Mouse (Mus musculus) neural tube, embryonic 13.5 days (tissue): ENCODE measurements around the gene Mob1b. TPM values are rescaled to one million over a fixed set of nuclear protein-coding genes. Genes with fewer than 3 reads are reported as not detected.
"Not testable (repeated sequence)": the region's sequence is repeated elsewhere in the genome, so short reads cannot be mapped to it uniquely, and the experiment has no call there.

ENCODE experiments used
- ATAC-seq: fragments of 200-750 bp; cut with Nextera tagmentation; 2 replicates; pipeline ENCODE4 v1.8.0; 2017; ENCODE audit warnings: low read depth, mild to moderate bottlenecking, moderate TSS enrichment, moderate library complexity
- H3K27ac ChIP-seq: fragments of 300-500 bp; sonication (generic); replicated peaks from 2 replicates; pipeline ENCODE4 v1.5.1; 2015; ENCODE audit warnings: moderate library complexity, mild to moderate bottlenecking, inconsistent platforms
- H3K27me3 ChIP-seq: fragments of 300-500 bp; sonication (generic); 2 replicates; pipeline ENCODE4 v1.6.1; 2015; ENCODE audit warnings: mild to moderate bottlenecking, inconsistent platforms
- H3K36me3 ChIP-seq: fragments of 300-500 bp; sonication (generic); 2 replicates; pipeline ENCODE4 v1.6.1; 2015; ENCODE audit warnings: mild to moderate bottlenecking, inconsistent platforms
- H3K4me1 ChIP-seq: fragments of 300-500 bp; sonication (generic); replicated peaks from 2 replicates; pipeline ENCODE4 v1.6.1; 2015; ENCODE audit warnings: inconsistent platforms
- H3K4me2 ChIP-seq: fragments of 300-500 bp; sonication (generic); 2 replicates; pipeline ENCODE4 v1.6.1; 2015; ENCODE audit warnings: inconsistent platforms, mild to moderate bottlenecking, moderate library complexity
- H3K4me3 ChIP-seq: fragments of 300-500 bp; sonication (generic); 2 replicates; pipeline ENCODE4 v1.5.1; 2015; ENCODE audit warnings: mild to moderate bottlenecking, inconsistent platforms
- H3K9ac ChIP-seq: fragments of 300-500 bp; sonication (generic); 2 replicates; pipeline ENCODE4 v1.6.1; 2015; ENCODE audit warnings: moderate library complexity, mild to moderate bottlenecking, inconsistent platforms
- H3K9me3 ChIP-seq: fragments of 300-500 bp; sonication (generic); 2 replicates; pipeline ENCODE4 v1.6.1; 2016; ENCODE audit warnings: inconsistent platforms
- WGBS: fragments of 180-500 bp; shearing (Covaris S2); methylation state at CpG from one replicate; pipeline ENCODE4 v1.1.7; 2015; 5-methylcytosine and 5-hydroxymethylcytosine counted together
- polyA plus RNA-seq: library from polyadenylated mRNA; unstranded; fragments of >200 nt; fragmentation: Nextera tagmentation; extraction: Ambion mirVana; gene quantifications from 2 replicates; pipeline ENCODE4 v1.2.1, GENCODE M21; 2015

Gene Mob1b
- polyA plus RNA-seq, 1 experiment from 2014 or later: 9.8 TPM

DNA sequence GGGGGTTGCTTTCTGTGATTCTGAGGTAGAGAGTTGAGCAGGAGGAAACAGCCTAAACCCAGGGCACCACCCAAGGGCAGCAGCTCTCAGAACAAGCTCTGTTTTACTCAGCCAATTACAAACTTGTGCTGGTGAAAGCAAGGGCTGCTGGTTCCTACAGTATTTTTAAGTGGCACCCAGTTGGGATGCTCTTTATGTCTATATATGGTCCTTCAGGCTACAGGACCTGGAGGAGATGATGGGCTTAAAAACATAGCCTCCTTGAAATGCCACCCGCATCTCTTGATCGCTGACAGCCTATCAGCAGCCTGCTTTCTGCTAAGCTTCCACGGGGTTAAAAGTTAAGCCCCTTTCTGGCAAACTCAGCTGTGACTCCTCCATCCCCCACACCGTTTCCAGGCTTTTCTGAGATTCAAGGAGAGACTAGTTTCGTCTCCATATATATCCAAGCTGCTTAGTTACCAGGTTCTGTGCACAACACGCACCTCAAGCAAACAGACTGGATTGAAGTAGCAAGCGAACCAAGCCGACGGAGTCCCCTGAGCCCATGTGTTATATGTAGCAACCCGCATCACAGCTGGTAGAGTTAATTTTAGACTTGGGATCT is 8.9 kb upstream of the Mob1b start:
- H3K27ac ChIP-seq: no peak overlapping the region
- no peak overlapping the region for H3K4me2 ChIP-seq
- 45% methylated on average over 10 of the region's 10 CpGs for WGBS
- no peaks in the 10 kb centered on the region for H3K27me3 ChIP-seq
- no peak for ATAC-seq
- H3K36me3 ChIP-seq: no peaks in the 10 kb centered on the region
- H3K9me3 ChIP-seq: no peaks in the 10 kb centered on the region
- H3K9ac ChIP-seq: no peak overlapping the region
- H3K4me1 ChIP-seq: no peaks in the 10 kb centered on the region
- no peak overlapping the region for H3K4me3 ChIP-seq

DNA sequence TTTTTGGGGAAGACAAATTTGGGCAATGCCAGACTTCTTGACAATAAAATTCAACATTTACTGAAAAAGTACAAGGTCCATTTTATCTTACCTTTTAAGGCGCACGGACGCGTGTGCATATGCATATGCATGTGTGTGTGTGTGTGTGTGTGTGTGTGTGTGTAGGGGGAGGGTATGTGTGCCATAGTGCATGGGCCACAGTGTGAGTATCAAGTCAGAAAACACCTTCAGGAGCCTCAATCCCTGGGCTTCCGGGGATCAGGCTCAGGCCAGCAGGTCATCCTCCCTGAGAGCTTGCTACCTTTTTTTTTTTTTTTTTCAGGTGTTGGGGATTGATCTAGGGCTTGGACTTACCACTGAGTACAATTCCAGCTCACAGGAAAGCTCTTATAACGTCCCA is 8.3 kb upstream of the Mob1b start:
- Histone ChIP-seq H3K27me3 (no peaks in the 10 kb centered on the region), H3K4me2 (no peak overlapping the region), H3K27ac (no peak overlapping the region), H3K9ac (no peak overlapping the region), H3K4me3 (no peak overlapping the region), H3K4me1 (no peaks in the 10 kb centered on the region), H3K36me3 (no peaks in the 10 kb centered on the region), H3K9me3 (no peaks in the 10 kb centered on the region)
- ATAC-seq: no peak
- 86% methylated on average over 6 of the region's 6 CpGs for WGBS

DNA sequence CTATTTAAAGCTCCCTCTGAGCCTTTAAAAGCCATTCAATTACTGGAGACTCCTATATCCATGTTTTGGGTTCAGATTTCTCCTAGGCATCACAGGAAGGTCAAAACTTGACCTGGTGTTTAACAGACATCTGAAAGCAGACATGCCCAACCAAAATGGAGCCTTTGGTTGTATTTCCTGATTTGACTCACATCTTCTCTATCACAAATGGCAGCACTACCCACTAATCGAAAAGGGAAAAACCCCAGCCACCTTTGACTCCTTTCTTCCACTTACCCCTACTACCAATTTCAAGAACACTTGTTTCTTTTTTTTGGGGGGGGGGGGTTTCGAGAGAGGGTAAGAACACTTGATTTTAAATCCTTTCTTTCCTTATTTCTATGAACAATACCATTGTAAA is 3.7 kb upstream of the Mob1b start:
- no peak overlapping the region for H3K27ac ChIP-seq
- H3K27me3 ChIP-seq: no peaks in the 10 kb centered on the region
- H3K9me3 ChIP-seq: no peaks in the 10 kb centered on the region
- no peak overlapping the region for H3K4me3 ChIP-seq
- no peak overlapping the region for H3K9ac ChIP-seq
- 84% methylated on average over 2 of the region's 2 CpGs for WGBS
- H3K4me1 ChIP-seq: peaks cover 12% of the 10 kb centered on the region
- ATAC-seq: no peak
- H3K4me2 ChIP-seq: no peak overlapping the region
- H3K36me3 ChIP-seq: no peaks in the 10 kb centered on the region

DNA sequence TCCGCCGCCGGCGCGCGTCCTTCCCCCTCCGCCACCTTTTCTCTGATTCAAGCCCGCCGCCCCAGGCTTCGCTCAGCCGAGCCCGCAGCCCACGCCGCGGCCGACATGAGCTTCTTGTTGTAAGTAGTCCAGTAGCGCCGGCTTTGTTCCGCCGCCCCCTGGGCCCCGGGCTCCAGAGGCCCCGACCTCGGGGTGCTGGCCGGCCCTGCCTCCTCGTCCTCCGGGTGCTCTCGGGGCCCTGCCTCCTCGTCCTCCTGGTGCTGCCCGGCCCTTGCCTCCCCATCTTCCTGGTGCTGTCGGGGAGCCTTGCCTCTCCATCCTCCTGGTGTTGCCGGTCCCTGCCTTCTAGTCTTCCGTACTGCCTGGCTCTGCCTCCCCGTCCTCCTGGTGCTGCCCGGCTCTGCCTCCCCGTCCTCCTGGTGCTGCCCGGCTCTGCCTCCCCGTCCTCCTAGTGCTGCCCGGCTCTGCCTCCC is 384 bp downstream of the Mob1b start:
- Histone ChIP-seq H3K4me2 (peak overlapping the region; percentile 95), H3K27me3 (no peaks in the 10 kb centered on the region), H3K36me3 (no peaks in the 10 kb centered on the region), H3K27ac (peak overlapping the region; percentile 95), H3K9ac (peak overlapping the region; percentile 99), H3K9me3 (no peaks in the 10 kb centered on the region), H3K4me1 (peaks cover 39% of the 10 kb centered on the region), H3K4me3 (peak overlapping the region; percentile 98)
- peak; percentile 83 for ATAC-seq
- WGBS: under 1% methylated on average over 38 of the region's 38 CpGs

DNA sequence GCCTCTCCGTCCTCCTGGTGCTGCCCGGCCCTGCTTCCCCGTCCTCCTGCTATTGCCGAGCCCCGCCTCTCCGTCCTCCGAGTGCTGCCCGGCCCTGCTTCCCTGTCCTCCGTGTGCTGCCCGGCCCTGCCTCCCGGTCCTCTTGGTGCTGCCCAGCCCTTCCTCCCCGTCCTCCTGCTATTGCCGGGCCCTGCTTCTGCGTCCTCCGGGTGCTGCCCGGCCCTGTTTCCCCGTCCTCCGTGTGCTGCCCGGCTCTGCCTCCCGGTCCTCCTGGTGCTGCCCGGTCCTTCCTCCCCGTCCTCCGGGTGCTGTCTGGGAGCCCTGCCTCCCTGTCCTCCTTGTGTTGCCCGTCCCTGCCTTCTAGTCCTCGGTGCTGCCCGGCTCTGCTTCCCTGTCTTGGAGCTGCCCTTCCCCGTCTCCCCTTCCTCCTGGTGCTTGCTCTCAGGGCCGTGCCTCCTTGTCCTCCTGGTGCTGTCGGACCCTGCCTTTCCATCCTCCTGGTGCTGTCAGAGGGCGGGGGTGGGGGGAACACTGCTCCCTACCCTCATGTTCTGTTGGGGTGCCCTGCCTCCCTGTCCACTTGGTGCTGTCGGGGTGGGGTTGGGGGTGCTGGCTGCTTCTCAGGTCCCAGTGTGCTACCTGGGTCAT is 1.0 kb downstream of the Mob1b start:
- H3K27ac ChIP-seq: peak overlapping the region; percentile 95
- peak overlapping the region; percentile 99 for H3K9ac ChIP-seq
- H3K36me3 ChIP-seq: no peaks in the 10 kb centered on the region
- H3K4me3 ChIP-seq: peak overlapping the region; percentile 98
- peak overlapping the region; percentile 95 for H3K4me2 ChIP-seq
- no peaks in the 10 kb centered on the region for H3K27me3 ChIP-seq
- peaks cover 39% of the 10 kb centered on the region for H3K4me1 ChIP-seq
- ATAC-seq: peak; percentile 28
- H3K9me3 ChIP-seq: no peaks in the 10 kb centered on the region
- WGBS: 1% methylated on average over 31 of the region's 31 CpGs

DNA sequence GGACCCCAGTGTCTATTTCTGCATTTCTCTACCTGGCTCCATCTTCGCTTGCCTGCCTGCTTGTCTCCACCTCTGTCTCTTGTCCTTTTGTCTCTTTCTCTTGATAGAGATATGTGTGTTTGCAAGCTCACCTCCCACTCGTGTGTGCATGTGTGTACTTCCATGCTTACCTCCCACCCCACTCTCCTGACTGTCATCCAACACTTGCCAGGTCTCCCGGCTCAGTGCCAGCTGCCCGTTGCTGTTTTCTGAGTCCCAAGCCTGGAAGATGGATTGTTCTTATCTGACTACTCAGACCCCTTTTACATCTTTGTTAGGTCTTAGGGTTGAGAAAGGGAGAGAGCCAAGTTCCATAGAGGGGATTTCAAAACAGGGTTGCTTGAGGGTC is 1.6 kb downstream of the Mob1b start:
- peak; percentile 7; the same call in 1 of the 2 replicates for ATAC-seq
- Histone ChIP-seq H3K4me1 (peaks cover 39% of the 10 kb centered on the region), H3K27ac (peak overlapping the region; percentile 95), H3K4me3 (peak overlapping the region; percentile 98), H3K9me3 (no peaks in the 10 kb centered on the region), H3K4me2 (peak overlapping the region; percentile 95), H3K27me3 (no peaks in the 10 kb centered on the region), H3K36me3 (no peaks in the 10 kb centered on the region), H3K9ac (peak overlapping the region; percentile 99)
- 22% methylated on average over 4 of the region's 4 CpGs for WGBS

DNA sequence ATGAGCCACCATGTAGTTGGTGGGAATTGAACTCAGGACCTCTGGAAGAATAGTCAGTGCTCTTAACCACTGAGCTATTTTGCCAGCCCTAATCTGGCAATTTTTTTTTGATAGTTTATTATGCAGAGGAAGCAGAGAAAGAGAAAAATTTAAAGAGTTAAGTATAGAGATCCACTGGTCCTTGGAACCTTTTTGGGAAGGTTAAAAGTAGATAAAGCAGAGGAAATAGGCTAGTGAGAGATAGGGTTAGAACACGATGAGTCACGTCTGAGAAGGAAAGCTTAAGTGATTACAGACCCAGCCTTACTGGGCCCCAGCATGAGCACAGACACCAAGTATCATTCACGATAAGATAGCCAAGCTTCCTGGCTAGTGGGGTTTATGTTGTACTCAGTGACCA is 3.4 kb downstream of the Mob1b start:
- H3K9me3 ChIP-seq: no peaks in the 10 kb centered on the region
- H3K4me3 ChIP-seq: no peak overlapping the region
- peaks cover 39% of the 10 kb centered on the region for H3K4me1 ChIP-seq
- H3K4me2 ChIP-seq: no peak overlapping the region
- WGBS: 75% methylated on average over 3 of the region's 3 CpGs
- no peaks in the 10 kb centered on the region for H3K27me3 ChIP-seq
- no peak for ATAC-seq
- no peaks in the 10 kb centered on the region for H3K36me3 ChIP-seq
- no peak overlapping the region for H3K27ac ChIP-seq
- no peak overlapping the region for H3K9ac ChIP-seq

DNA sequence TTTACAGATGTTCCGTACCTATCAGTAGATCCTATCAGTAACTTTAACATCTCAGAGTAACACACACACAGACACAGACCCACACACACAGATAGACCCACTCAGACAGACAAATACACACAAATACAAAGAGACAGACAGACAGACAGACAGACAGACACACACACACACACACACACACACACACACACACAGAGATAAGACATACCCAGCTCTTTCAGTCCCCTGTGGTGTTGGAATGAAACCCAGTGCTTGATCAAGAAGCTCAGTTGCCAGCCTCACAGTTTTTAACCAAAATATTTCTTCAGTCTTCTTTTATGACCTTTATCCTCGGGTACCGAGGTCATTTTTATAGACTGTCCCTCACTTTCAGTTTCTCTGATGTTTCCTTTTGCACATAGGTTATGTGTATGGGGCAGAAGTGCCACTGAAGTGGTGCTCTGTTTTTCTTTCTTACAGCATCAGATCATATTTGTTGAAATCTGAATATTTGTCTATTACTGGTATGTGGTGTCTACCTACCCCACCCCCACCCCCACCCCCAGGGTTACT is 7.0 kb downstream of the Mob1b start:
- H3K9ac ChIP-seq: no peak overlapping the region
- 81% methylated on average over 3 of the region's 3 CpGs for WGBS

DNA sequence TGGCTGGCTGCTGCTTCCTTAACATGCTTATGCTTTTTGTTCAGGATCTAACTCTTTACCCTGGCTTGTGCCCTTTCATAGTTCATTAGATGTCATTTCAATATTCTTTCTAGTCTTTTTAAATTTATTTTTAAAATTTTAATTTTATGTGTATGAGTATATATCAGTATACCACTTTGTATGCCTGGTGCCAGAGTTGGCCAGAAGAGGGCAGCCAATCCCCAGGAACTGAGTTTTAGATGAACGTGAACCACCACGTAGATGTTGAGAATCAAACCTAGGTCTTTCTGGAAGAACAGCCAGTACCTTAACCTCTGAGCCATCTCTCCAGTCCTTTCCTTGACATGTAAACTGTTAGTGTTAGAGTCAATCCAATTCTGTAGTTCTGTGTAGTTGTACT is 14.1 kb downstream of the Mob1b start:
- Histone ChIP-seq H3K9me3 (no peaks in the 10 kb centered on the region), H3K4me1 (no peaks in the 10 kb centered on the region), H3K4me3 (no peak overlapping the region), H3K9ac (no peak overlapping the region), H3K36me3 (no peaks in the 10 kb centered on the region), H3K4me2 (no peak overlapping the region), H3K27ac (no peak overlapping the region), H3K27me3 (no peaks in the 10 kb centered on the region)
- WGBS: 97% methylated on average over 2 of the region's 2 CpGs
- ATAC-seq: no peak

More for the DNA sequence above, 7.0 kb downstream of the Mob1b start:
- peaks cover 21% of the 10 kb centered on the region for H3K4me1 ChIP-seq
- H3K27ac ChIP-seq: no peak overlapping the region
- no peaks in the 10 kb centered on the region for H3K9me3 ChIP-seq
- no peaks in the 10 kb centered on the region for H3K36me3 ChIP-seq
- H3K4me3 ChIP-seq: no peak overlapping the region
- no peaks in the 10 kb centered on the region for H3K27me3 ChIP-seq
- no peak overlapping the region for H3K4me2 ChIP-seq
- ATAC-seq: no peak

DNA sequence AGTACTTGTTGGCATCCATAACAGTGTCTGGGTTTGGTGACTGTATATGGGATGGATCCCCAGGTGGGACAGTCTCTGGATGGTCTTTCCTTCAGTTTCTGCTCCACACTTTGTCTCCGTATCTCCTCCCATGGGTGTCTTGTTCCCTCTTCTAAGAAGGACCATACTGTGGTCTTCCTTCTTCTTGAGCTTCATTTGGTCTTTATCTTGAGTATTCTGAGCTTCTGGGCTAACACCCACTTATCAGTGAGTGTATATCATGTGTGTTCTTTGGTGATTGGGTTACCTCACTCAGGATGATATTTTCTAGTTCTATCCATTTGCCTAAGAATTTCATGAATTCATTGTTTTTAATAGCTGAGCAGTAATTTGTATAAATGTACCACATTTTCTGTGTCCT is 20.4 kb downstream of the Mob1b start:
- H3K36me3 ChIP-seq, H3K9me3 ChIP-seq, H3K27ac ChIP-seq, H3K4me3 ChIP-seq, ATAC-seq, H3K4me2 ChIP-seq, H3K27me3 ChIP-seq, H3K9ac ChIP-seq, H3K4me1 ChIP-seq: not testable (repeated sequence)
- 96% methylated on average over 1 of the region's 1 CpGs for WGBS

DNA sequence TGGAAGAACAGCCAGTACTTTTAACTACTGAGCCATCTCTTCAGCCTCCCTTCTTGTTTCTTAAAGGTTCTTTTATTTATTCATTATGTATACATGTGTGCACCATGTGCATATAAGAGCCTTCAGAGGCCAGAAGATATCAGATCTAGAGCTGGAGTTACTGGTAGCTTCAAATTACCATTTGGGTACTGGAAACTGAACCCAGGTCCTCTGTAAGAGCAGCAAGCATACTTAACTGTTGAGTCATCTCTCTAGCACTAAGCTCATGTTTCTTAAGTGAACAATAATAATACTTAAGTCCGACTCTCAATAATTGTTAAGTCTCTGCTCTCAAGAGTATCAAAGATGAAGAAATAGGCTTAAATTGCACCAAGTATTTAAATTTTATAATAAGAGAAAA is 27.1 kb downstream of the Mob1b start:
- 94% methylated on average over 1 of the region's 1 CpGs for WGBS
- Histone ChIP-seq H3K4me1 (no peaks in the 10 kb centered on the region), H3K4me3 (no peak overlapping the region), H3K9me3 (no peaks in the 10 kb centered on the region), H3K9ac (no peak overlapping the region), H3K27me3 (no peaks in the 10 kb centered on the region), H3K27ac (no peak overlapping the region), H3K4me2 (no peak overlapping the region), H3K36me3 (peaks cover 24% of the 10 kb centered on the region)
- no peak for ATAC-seq

DNA sequence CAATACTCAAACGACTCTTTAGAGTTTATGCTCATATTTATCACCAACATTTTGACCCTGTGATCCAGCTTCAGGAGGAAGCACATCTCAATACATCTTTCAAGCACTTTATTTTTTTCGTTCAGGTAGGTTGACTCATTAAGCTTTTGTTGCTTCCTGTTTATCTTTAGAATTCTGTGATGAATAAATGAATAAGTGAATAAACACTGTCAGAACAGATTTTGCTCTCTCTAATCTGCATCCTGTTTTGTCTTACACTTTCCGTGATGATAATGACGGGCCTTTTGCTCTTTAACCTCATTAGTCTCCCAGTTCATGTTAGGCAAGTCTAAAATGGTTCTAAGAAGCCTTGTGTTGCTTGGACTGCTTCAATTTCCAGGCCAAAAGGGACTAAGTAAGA is 32.5 kb downstream of the Mob1b start:
- 93% methylated on average over 4 of the region's 4 CpGs for WGBS
- H3K9me3 ChIP-seq: no peaks in the 10 kb centered on the region
- no peaks in the 10 kb centered on the region for H3K4me1 ChIP-seq
- H3K4me2 ChIP-seq: no peak overlapping the region
- no peaks in the 10 kb centered on the region for H3K27me3 ChIP-seq
- no peak overlapping the region for H3K9ac ChIP-seq
- H3K27ac ChIP-seq: no peak overlapping the region
- H3K36me3 ChIP-seq: peaks cover 43% of the 10 kb centered on the region
- no peak overlapping the region for H3K4me3 ChIP-seq
- no peak for ATAC-seq
